Mouse (Mus musculus): ENCODE results near the gene Mast2. TPM values are rescaled to one million over a fixed set of nuclear protein-coding genes. Genes with fewer than 3 reads are reported as not detected.

Mast2 gene
- total RNA-seq, 2 experiments from 2014 or later, result 13.6 to 15.2 TPM

GRCm38 (mm10) chr4:116268220-116268619 is 195.8 kb downstream of the Mast2 start:
- ATAC-seq (replicated peaks; ENCODE audit: poor library complexity), result no peak

Other genes with a start within 250 kb of the Mast2 start
- gene Pik3r3, start 242.6 kb downstream of the Mast2 start, total RNA-seq (2015), result 0.07 TPM in 2 replicates
- gene Pik3r3, start 242.6 kb downstream of the Mast2 start, total RNA-seq (2017), result 0.29 and 1.1 TPM in 2 replicates
- gene Ipp, start 43.4 kb upstream of the Mast2 start, total RNA-seq (2015), result 8.7 and 8.8 TPM in 2 replicates
- gene Ipp, start 43.4 kb upstream of the Mast2 start, total RNA-seq (2017), result 8.5 and 16.3 TPM in 2 replicates
- gene Tmem69, start 91.8 kb upstream of the Mast2 start, total RNA-seq (2015), result 38.6 and 41.1 TPM in 2 replicates
- 11.0 and 11.8 TPM in 2 replicates for gene Tmem69, start 91.8 kb upstream of the Mast2 start, total RNA-seq (2017)
- gene Gpbp1l1, start 93.5 kb upstream of the Mast2 start, total RNA-seq (2015), result 80.6 and 90.1 TPM in 2 replicates
- 143 and 169 TPM in 2 replicates for gene Gpbp1l1, start 93.5 kb upstream of the Mast2 start, total RNA-seq (2017)
- 2.9 and 5.0 TPM in 2 replicates for gene Ccdc17, start 132.5 kb upstream of the Mast2 start, total RNA-seq (2015)
- gene Ccdc17, start 132.5 kb upstream of the Mast2 start, total RNA-seq (2017), result 0.91 and 1.4 TPM in 2 replicates
- gene Nasp, start 163.8 kb upstream of the Mast2 start, total RNA-seq (2015), result 179 and 194 TPM in 2 replicates
- gene Nasp, start 163.8 kb upstream of the Mast2 start, total RNA-seq (2017), result 414 and 474 TPM in 2 replicates
- 370 and 377 TPM in 2 replicates for gene Akr1a1, start 187.5 kb upstream of the Mast2 start, total RNA-seq (2015)
- 591 and 829 TPM in 2 replicates for gene Akr1a1, start 187.5 kb upstream of the Mast2 start, total RNA-seq (2017)
- 400 and 435 TPM in 2 replicates for gene Prdx1, start 221.4 kb upstream of the Mast2 start, total RNA-seq (2015)
- 254 and 304 TPM in 2 replicates for gene Prdx1, start 221.4 kb upstream of the Mast2 start, total RNA-seq (2017)
- 36.9 and 44.9 TPM in 2 replicates for gene Mmachc, start 244.2 kb upstream of the Mast2 start, total RNA-seq (2015)
- 19.8 and 23.0 TPM in 2 replicates for gene Mmachc, start 244.2 kb upstream of the Mast2 start, total RNA-seq (2017)
- 35.5 and 56.1 TPM in 2 replicates for gene Ccdc163, start 244.3 kb upstream of the Mast2 start, total RNA-seq (2015)
- gene Ccdc163, start 244.3 kb upstream of the Mast2 start, total RNA-seq (2017), result 12.0 and 17.6 TPM in 2 replicates